Mouse (Mus musculus): ENCODE measurements around the gene Hist1h2ad. TPM values are rescaled to one million over a fixed set of nuclear protein-coding genes. Genes with fewer than 3 reads are reported as not detected.

Hist1h2ad gene
- polyA plus RNA-seq, 1 experiment, result 2.5 TPM

Other genes with a start within 250 kb of the Hist1h2ad start
- gene Zfp322a, start 205.2 kb upstream of the Hist1h2ad start, polyA plus RNA-seq (2012; rRNA removed), result 0.19 and 0.23 TPM in 2 replicates
- gene Abt1, start 150.5 kb upstream of the Hist1h2ad start, polyA plus RNA-seq (2012; rRNA removed), result 0.47 and 0.56 TPM in 2 replicates
- gene Btn1a1, start 108.5 kb upstream of the Hist1h2ad start, polyA plus RNA-seq (2012; rRNA removed), result 0.02 TPM in 2 replicates
- gene Btn2a2, start 85.5 kb upstream of the Hist1h2ad start, polyA plus RNA-seq (2012; rRNA removed), result not detected in 2 replicates
- gene Hist1h4h, start 43.3 kb upstream of the Hist1h2ad start, polyA plus RNA-seq (2012; rRNA removed), result 10.2 and 16.4 TPM in 2 replicates
- gene Hist1h2af, start 40.5 kb upstream of the Hist1h2ad start, polyA plus RNA-seq (2012; rRNA removed), result 126 and 148 TPM in 2 replicates
- gene Hist1h3g, start 39.0 kb upstream of the Hist1h2ad start, polyA plus RNA-seq (2012; rRNA removed), result 15.8 and 18.3 TPM in 2 replicates
- gene Hist1h2bh, start 31.0 kb upstream of the Hist1h2ad start, polyA plus RNA-seq (2012; rRNA removed), result 0.87 and 1.9 TPM in 2 replicates
- 4.2 and 5.6 TPM in 2 replicates for gene Hist1h3f, start 30.3 kb upstream of the Hist1h2ad start, polyA plus RNA-seq (2012; rRNA removed)
- 2.2 and 2.4 TPM in 2 replicates for gene Hist1h4f, start 22.7 kb upstream of the Hist1h2ad start, polyA plus RNA-seq (2012; rRNA removed)
- 0.04 and 0.10 TPM in 2 replicates for gene Hist1h1d, start 21.1 kb upstream of the Hist1h2ad start, polyA plus RNA-seq (2012; rRNA removed)
- 13.8 and 14.4 TPM in 2 replicates for gene Hist1h3e, start 12.0 kb upstream of the Hist1h2ad start, polyA plus RNA-seq (2012; rRNA removed)
- 3.3 and 7.8 TPM in 2 replicates for gene Hist1h2ae, start 3.2 kb upstream of the Hist1h2ad start, polyA plus RNA-seq (2012; rRNA removed)
- gene Hist1h2bg, start 3.0 kb upstream of the Hist1h2ad start, polyA plus RNA-seq (2012; rRNA removed), result 15.0 and 22.9 TPM in 2 replicates
- 5.2 and 7.1 TPM in 2 replicates for gene Hist1h2bf, start 185 bp upstream of the Hist1h2ad start, polyA plus RNA-seq (2012; rRNA removed)
- 5.2 and 6.2 TPM in 2 replicates for gene Hist1h3d, start 1.4 kb downstream of the Hist1h2ad start, polyA plus RNA-seq (2012; rRNA removed)
- gene Hist1h4d, start 7.2 kb downstream of the Hist1h2ad start, polyA plus RNA-seq (2012; rRNA removed), result 3.2 and 3.6 TPM in 2 replicates
- 1.1 TPM in 2 replicates for gene Hist1h2be, start 46.7 kb downstream of the Hist1h2ad start, polyA plus RNA-seq (2012; rRNA removed)
- 0.74 and 1.3 TPM in 2 replicates for gene Hist1h1e, start 48.2 kb downstream of the Hist1h2ad start, polyA plus RNA-seq (2012; rRNA removed)
- gene Hist1h2ac, start 109.6 kb downstream of the Hist1h2ad start, polyA plus RNA-seq (2012; rRNA removed), result 0.47 and 0.76 TPM in 2 replicates
- 117 and 165 TPM in 2 replicates for gene Hist1h2bc, start 109.8 kb downstream of the Hist1h2ad start, polyA plus RNA-seq (2012; rRNA removed)
- gene Hist1h1t, start 121.4 kb downstream of the Hist1h2ad start, polyA plus RNA-seq (2012; rRNA removed), result not detected in 2 replicates
- 2.2 and 4.1 TPM in 2 replicates for gene Hist1h4c, start 124.1 kb downstream of the Hist1h2ad start, polyA plus RNA-seq (2012; rRNA removed)
- 3.3 and 4.5 TPM in 2 replicates for gene Hfe, start 136.5 kb downstream of the Hist1h2ad start, polyA plus RNA-seq (2012; rRNA removed)
- gene Hist1h1c, start 164.4 kb downstream of the Hist1h2ad start, polyA plus RNA-seq (2012; rRNA removed), result 24.5 and 35.7 TPM in 2 replicates
- 7.1 and 11.9 TPM in 2 replicates for gene Hist1h3c, start 171.2 kb downstream of the Hist1h2ad start, polyA plus RNA-seq (2012; rRNA removed)
- 3.8 and 4.6 TPM in 2 replicates for gene Hist1h2bb, start 172.4 kb downstream of the Hist1h2ad start, polyA plus RNA-seq (2012; rRNA removed)
- gene Hist1h2ab, start 176.7 kb downstream of the Hist1h2ad start, polyA plus RNA-seq (2012; rRNA removed), result 5.1 and 8.7 TPM in 2 replicates
- gene Hist1h3b, start 177.9 kb downstream of the Hist1h2ad start, polyA plus RNA-seq (2012; rRNA removed), result 10.6 and 14.9 TPM in 2 replicates
- gene Hist1h4b, start 182.6 kb downstream of the Hist1h2ad start, polyA plus RNA-seq (2012; rRNA removed), result 5.1 TPM in 1 of 2 replicates, not detected in the other
- 1.1 and 3.0 TPM in 2 replicates for gene Hist1h4a, start 186.8 kb downstream of the Hist1h2ad start, polyA plus RNA-seq (2012; rRNA removed)
- 10.0 and 13.1 TPM in 2 replicates for gene Hist1h3a, start 188.0 kb downstream of the Hist1h2ad start, polyA plus RNA-seq (2012; rRNA removed)
- 0.09 and 0.20 TPM in 2 replicates for gene Hist1h1a, start 189.3 kb downstream of the Hist1h2ad start, polyA plus RNA-seq (2012; rRNA removed)
- not detected in 2 replicates for gene Trim38, start 195.5 kb downstream of the Hist1h2ad start, polyA plus RNA-seq (2012; rRNA removed)
- not detected in 2 replicates for gene Slc17a2, start 232.6 kb downstream of the Hist1h2ad start, polyA plus RNA-seq (2012; rRNA removed)